Mouse (Mus musculus) neural tube, embryonic 14.5 days (tissue): ENCODE measurements around the gene Map3k14. TPM values are rescaled to one million over a fixed set of nuclear protein-coding genes. Genes with fewer than 3 reads are reported as not detected.
A peak's percentile ranks its signal among the peaks of the same experiment; 100 is the strongest.

ENCODE experiments used
- ATAC-seq: fragments of 200-750 bp; cut with Nextera tagmentation; 2 replicates; pipeline ENCODE4 v1.8.0; 2017; ENCODE audit warnings: low read depth, mild to moderate bottlenecking, moderate TSS enrichment, moderate library complexity
- H3K27ac ChIP-seq: fragments of 300-500 bp; sonication (generic); 2 replicates; pipeline ENCODE4 v1.5.1; 2014; ENCODE audit warnings: low read depth, mild to moderate bottlenecking, control low read depth, low read length, moderate library complexity, mixed read lengths
- H3K27me3 ChIP-seq: fragments of 300-500 bp; sonication (generic); 2 replicates; pipeline ENCODE4 v1.6.1; 2014; ENCODE audit warnings: low read length; ENCODE audit not compliant: control insufficient read depth, insufficient read depth
- H3K36me3 ChIP-seq: fragments of 300-500 bp; sonication (generic); 2 replicates; pipeline ENCODE4 v1.6.1; 2014; ENCODE audit warnings: low read length, mixed read lengths; ENCODE audit not compliant: control insufficient read depth, insufficient read depth
- H3K4me1 ChIP-seq: fragments of 300-500 bp; sonication (generic); 2 replicates; pipeline ENCODE4 v1.6.1; 2014; ENCODE audit warnings: low read length; ENCODE audit not compliant: control insufficient read depth, insufficient read depth
- H3K4me2 ChIP-seq: fragments of 300-500 bp; sonication (generic); 2 replicates; pipeline ENCODE4 v1.6.1; 2014; ENCODE audit warnings: mild to moderate bottlenecking, low read depth, low read length, control low read depth
- H3K4me3 ChIP-seq: fragments of 300-500 bp; sonication (generic); 2 replicates; pipeline ENCODE4 v1.5.1; 2014; ENCODE audit warnings: low read depth, low read length, control low read depth, mixed read lengths
- H3K9ac ChIP-seq: fragments of 300-500 bp; sonication (generic); replicated peaks from 2 replicates; pipeline ENCODE4 v1.6.1; 2014; ENCODE audit warnings: low read depth, mild to moderate bottlenecking, control low read depth, low read length, mixed read lengths
- H3K9me3 ChIP-seq: fragments of 300-500 bp; sonication (generic); 2 replicates; pipeline ENCODE4 v1.6.1; 2016; ENCODE audit warnings: low read length; ENCODE audit not compliant: control insufficient read depth
- WGBS: fragments of 180-500 bp; shearing (Covaris S2); extraction: QIAGEN DNeasy Blood & Tissue Kit; methylation state at CpG from one replicate; pipeline ENCODE4 v1.1.7; 2014; 5-methylcytosine and 5-hydroxymethylcytosine counted together
- polyA plus RNA-seq: library from polyadenylated mRNA; unstranded; fragments of >200 nt; fragmentation: Nextera tagmentation; extraction: Ambion mirVana; gene quantifications from 2 replicates; pipeline ENCODE4 v1.2.1, GENCODE M21; 2014

The Map3k14 gene
- polyA plus RNA-seq, 1 experiment from 2014 or later: 3.0 TPM

DNA sequence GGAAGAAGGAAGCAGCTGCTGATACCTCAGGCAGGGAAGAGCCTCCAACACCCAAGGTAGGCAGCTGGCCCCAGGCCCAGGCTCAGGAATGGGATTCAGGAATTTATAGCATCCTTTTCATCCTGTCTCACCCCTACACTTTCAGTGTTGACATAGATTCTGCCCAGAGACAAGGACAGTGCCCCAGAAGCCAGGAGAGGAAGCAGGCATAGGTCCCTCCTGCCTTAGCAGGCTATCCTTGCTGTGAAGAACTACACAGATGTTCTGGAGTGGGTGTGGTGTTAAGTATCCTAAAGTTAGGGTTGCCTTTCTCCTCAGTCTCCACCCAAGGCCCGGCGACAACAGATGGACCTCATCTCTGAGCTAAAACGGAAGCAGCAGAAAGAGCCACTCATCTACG lies 69.9 kb downstream of the Map3k14 start:
- 78% methylated on average over 4 of the region's 4 CpGs for WGBS

DNA sequence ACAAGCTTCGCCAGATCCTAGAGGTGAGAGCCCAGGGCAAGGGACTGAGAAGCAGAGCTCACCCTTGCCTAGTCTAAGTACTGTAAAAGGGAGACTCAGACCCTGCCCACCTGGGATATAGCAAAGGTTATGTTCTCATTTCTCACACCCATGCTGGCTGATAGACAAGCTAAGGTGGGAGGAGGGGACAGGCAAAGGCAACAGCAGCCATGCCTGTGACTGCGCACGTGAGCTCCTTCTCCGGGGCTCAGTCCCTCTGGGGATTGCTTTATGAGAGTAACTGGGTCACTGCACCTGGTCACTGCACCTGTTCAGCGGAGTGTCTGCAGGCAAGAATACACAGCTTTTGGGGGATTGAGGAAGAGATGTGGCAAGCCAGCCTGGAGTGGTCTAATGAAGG lies 71.6 kb downstream of the Map3k14 start:
- H3K4me2 ChIP-seq: no peak overlapping the region
- WGBS: 71% methylated on average over 5 of the region's 5 CpGs
- peaks cover 75% of the 10 kb centered on the region for H3K27me3 ChIP-seq
- no peak overlapping the region for H3K27ac ChIP-seq
- no peak overlapping the region for H3K4me3 ChIP-seq
- H3K9ac ChIP-seq: no peak overlapping the region
- no peak for ATAC-seq
- 0 out of 2 replicates have a peak, but pooled peaks cover 4% of the 10 kb centered on the region for H3K36me3 ChIP-seq
- H3K4me1 ChIP-seq: peaks cover 7% of the 10 kb centered on the region; the same call in 1 of the 2 replicates
- H3K9me3 ChIP-seq: no peaks in the 10 kb centered on the region

More for the DNA sequence above, 69.9 kb downstream of the Map3k14 start:
- Histone ChIP-seq H3K9ac (no peak overlapping the region), H3K4me1 (peaks cover 7% of the 10 kb centered on the region; the same call in 1 of the 2 replicates), H3K27ac (no peak overlapping the region), H3K27me3 (peaks cover 58% of the 10 kb centered on the region), H3K4me3 (no peak overlapping the region), H3K4me2 (no peak overlapping the region), H3K9me3 (no peaks in the 10 kb centered on the region), H3K36me3 (0 out of 2 replicates have a peak, but pooled peaks cover 4% of the 10 kb centered on the region)
- no peak for ATAC-seq

DNA sequence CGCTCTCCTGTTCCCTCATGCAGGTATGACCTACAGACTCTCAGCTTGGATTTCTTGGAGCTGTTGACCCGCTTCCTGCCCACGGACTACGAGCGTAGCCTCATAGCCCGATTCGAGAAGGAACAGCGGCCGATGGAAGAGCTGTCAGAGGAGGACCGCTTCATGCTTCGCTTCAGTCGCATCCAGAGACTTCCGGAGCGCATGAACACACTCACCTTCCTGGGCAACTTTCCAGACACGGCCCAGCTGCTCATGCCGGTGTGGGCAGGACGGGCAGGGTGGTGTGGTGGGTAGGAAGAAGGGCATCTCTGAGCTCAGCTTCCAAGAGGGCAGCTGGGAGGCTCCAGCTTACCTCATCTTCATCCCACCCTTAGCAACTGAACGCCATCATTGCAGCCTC lies 72.0 kb downstream of the Map3k14 start:
- peaks cover 75% of the 10 kb centered on the region for H3K27me3 ChIP-seq
- H3K27ac ChIP-seq: no peak overlapping the region
- H3K4me2 ChIP-seq: no peak overlapping the region
- 90% methylated on average over 18 of the region's 18 CpGs for WGBS
- H3K9ac ChIP-seq: no peak overlapping the region
- H3K36me3 ChIP-seq: 0 out of 2 replicates have a peak, but pooled peaks cover 4% of the 10 kb centered on the region
- no peak for ATAC-seq
- H3K9me3 ChIP-seq: no peaks in the 10 kb centered on the region
- H3K4me1 ChIP-seq: peaks cover 7% of the 10 kb centered on the region; the same call in 1 of the 2 replicates
- no peak overlapping the region for H3K4me3 ChIP-seq

DNA sequence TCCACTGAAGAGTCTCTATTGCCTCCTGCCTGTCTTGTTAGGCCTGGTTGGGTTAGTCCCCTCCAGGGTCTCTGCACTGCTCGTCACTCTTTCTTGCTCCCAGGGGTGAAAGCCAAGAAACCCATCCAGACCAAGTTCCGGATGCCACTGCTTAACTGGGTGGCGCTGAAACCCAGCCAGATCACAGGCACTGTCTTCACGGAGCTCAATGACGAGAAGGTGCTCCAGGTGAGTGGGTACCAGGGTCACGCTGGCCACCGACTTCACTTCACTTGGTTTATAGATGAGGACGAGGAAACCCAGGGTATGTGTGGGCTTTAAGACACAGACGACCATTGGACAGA lies 73.5 kb downstream of the Map3k14 start:
- Histone ChIP-seq H3K4me2 (no peak overlapping the region), H3K9ac (no peak overlapping the region), H3K9me3 (no peaks in the 10 kb centered on the region), H3K36me3 (0 out of 2 replicates have a peak, but pooled peaks cover 4% of the 10 kb centered on the region), H3K4me3 (no peak overlapping the region), H3K27ac (no peak overlapping the region), H3K27me3 (peaks cover 72% of the 10 kb centered on the region), H3K4me1 (0 out of 2 replicates have a peak, but pooled peaks cover 5% of the 10 kb centered on the region)
- no peak for ATAC-seq
- 40% methylated on average over 9 of the region's 9 CpGs for WGBS

DNA sequence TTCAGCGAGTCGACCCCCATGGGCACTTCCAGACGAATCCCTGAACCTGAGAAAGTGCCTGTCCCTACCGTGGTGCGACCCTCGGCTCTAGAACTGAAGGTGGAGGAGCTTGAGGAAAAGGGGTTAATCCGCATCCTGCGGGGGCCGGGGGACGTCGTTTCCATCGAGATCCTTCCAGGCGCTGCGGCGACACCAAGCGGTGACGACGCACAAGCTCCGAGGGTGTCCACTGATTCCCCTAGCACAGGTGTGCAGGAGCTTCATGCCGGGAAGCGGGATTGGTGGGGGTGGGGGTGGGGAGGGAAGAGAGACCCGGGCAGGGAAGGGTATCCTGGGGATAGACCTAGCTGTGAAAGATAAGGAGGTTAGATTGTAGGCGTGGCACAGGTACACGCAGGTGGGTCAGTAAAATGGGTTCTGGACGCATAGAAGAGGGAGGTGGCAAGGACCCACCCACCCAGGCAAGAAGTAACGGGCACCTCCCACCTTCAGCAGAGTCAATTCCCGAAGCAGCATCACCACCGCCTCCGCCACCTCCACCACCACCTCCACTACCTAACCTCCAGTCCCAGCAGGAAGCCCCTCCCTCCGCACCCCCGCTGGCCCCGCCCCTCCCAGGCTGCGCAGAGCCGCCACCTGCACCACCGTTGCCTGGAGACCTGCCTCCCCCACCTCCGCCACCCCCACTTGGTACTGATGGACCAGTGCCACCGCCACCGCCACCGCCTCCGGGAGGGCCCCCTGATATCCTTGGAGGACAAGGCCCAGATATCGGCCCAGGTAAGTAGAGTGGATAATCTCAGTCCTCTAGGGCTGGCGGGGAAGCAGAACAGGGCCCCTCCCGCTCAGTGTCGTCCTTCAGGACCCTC lies 74.1 kb downstream of the Map3k14 start:
- ATAC-seq: no peak; the same call in 1 of the 2 replicates
- H3K36me3 ChIP-seq: 0 out of 2 replicates have a peak, but pooled peaks cover 4% of the 10 kb centered on the region
- 0 out of 2 replicates have a peak, but pooled peaks cover 5% of the 10 kb centered on the region for H3K4me1 ChIP-seq
- peak overlapping the region; percentile 25 for H3K4me3 ChIP-seq
- peak overlapping the region; percentile 51 for H3K4me2 ChIP-seq
- peaks cover 68% of the 10 kb centered on the region for H3K27me3 ChIP-seq
- no peak overlapping the region for H3K27ac ChIP-seq
- H3K9me3 ChIP-seq: no peaks in the 10 kb centered on the region
- H3K9ac ChIP-seq: peak overlapping the region; percentile 29; the same call in 1 of the 2 replicates
- WGBS: 6% methylated on average over 43 of the region's 44 CpGs

DNA sequence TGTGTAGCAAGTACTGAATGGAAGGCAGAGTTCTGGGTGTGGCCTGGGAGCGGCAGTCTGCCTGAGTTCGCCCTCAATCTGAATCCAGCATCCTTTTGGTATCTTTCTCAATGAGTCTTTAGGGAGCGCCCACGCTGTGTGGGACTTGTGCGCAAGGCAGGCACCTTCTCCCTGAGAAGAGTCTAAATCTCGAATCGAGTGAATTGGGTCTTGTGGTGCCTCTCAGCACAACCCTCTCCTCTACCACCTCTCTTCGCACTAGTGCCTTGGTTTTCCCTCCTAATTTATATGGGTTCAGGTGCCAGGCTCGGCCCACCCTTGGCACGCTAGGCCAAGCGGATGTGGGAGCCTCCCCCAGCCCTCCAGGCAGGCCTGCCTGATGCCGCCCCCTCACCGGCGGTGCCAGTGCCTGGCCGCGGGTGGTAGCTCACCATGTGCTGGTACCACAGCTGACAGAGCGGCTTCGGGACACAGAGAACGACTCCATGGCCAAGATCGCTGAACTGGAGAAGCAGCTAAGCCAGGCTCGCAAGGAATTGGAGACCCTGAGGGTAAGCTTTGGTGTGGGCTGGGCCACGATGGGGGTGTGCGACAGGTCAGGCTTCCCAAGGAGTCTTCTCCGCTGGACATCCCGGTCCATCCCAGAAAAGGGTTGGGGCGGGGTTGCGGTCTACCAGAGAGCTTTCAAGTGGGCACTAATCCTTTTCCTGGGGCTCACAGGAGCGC lies 74.9 kb downstream of the Map3k14 start:
- H3K27ac ChIP-seq: no peak overlapping the region
- no peaks in the 10 kb centered on the region for H3K9me3 ChIP-seq
- H3K4me3 ChIP-seq: peak overlapping the region; percentile 25
- ATAC-seq: no peak
- 0 out of 2 replicates have a peak, but pooled peaks cover 5% of the 10 kb centered on the region for H3K4me1 ChIP-seq
- H3K27me3 ChIP-seq: peaks cover 61% of the 10 kb centered on the region
- peak overlapping the region; percentile 51 for H3K4me2 ChIP-seq
- 9% methylated on average over 28 of the region's 28 CpGs for WGBS
- H3K9ac ChIP-seq: peak overlapping the region; percentile 29; the same call in 1 of the 2 replicates
- H3K36me3 ChIP-seq: 0 out of 2 replicates have a peak, but pooled peaks cover 4% of the 10 kb centered on the region

DNA sequence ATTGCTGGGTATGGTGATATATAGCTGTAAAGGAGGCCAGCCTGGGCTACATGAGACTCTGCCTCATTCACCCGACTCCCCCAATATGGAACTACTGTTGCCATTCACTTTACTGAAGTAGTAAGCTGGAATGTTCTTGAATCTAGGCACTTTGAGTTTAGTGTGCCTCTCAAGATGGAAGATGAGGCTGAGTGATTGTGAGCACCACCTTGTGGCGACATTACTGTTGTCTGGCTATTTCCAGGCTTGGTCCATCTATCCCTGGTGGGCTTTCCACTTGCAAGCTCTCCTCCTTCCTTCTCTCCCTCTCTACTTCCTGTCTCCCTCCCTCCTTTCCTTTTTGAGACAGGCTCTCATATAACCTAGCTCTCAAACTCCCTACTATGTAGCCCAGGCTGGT lies 82.4 kb downstream of the Map3k14 start:
- Histone ChIP-seq H3K9ac (no peak overlapping the region), H3K27me3 (no peaks in the 10 kb centered on the region), H3K9me3 (no peaks in the 10 kb centered on the region), H3K4me2 (no peak overlapping the region), H3K27ac (no peak overlapping the region), H3K4me1 (no peaks in the 10 kb centered on the region), H3K4me3 (no peak overlapping the region), H3K36me3 (no peaks in the 10 kb centered on the region)
- WGBS: 32% methylated on average over 2 of the region's 2 CpGs
- no peak for ATAC-seq

DNA sequence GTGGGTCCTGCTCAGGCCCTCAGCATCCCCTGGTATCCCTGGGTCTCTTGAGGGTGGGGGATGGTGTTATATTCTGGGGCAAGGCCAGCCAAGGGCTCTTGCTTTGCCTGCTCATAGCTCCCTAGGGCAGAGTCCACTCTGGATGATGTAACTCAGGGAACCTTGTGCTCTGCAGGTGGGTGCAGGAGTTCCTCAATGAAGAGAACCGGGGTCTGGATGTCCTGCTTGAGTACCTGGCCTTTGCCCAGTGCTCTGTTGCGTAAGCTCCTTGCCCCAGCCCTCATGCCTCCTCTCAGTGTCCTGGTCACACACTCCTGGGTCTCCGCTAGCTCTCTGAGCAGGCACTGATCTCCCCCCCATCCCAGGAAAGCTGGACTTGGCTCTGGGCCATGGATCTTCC lies 85.4 kb downstream of the Map3k14 start:
- Histone ChIP-seq H3K4me1 (no peaks in the 10 kb centered on the region), H3K9ac (no peak overlapping the region), H3K4me2 (no peak overlapping the region), H3K9me3 (no peaks in the 10 kb centered on the region), H3K36me3 (no peaks in the 10 kb centered on the region), H3K27ac (no peak overlapping the region), H3K4me3 (no peak overlapping the region), H3K27me3 (no peaks in the 10 kb centered on the region)
- 74% methylated on average over 3 of the region's 3 CpGs for WGBS
- ATAC-seq: no peak

DNA sequence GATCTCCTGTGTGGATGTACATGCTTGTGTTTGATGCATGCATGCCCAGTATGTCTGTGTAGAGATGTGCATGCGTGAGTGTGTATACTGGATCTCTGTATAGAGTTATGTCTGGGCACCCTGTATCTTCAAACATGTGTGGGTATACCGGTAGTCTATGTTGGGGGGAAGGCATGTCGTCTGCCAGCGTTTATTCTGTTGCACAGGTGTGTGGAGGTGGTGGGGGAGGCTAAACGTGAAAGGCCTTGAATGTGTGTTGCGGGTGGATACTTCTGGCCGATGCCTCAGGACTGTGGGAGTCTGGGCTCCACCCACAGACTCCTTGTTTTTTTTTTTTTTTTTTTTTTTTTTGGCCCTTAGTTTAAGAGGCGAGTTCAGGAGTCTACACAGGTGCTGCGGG lies 85.9 kb downstream of the Map3k14 start:
- Histone ChIP-seq H3K4me2 (no peak overlapping the region), H3K9ac (no peak overlapping the region), H3K36me3 (no peaks in the 10 kb centered on the region), H3K27me3 (no peaks in the 10 kb centered on the region), H3K4me1 (no peaks in the 10 kb centered on the region), H3K4me3 (no peak overlapping the region), H3K27ac (no peak overlapping the region), H3K9me3 (no peaks in the 10 kb centered on the region)
- ATAC-seq: no peak
- WGBS: 82% methylated on average over 9 of the region's 9 CpGs
